Mouse (Mus musculus): ENCODE measurements around the gene Bicral.

Gene Bicral

DNA sequence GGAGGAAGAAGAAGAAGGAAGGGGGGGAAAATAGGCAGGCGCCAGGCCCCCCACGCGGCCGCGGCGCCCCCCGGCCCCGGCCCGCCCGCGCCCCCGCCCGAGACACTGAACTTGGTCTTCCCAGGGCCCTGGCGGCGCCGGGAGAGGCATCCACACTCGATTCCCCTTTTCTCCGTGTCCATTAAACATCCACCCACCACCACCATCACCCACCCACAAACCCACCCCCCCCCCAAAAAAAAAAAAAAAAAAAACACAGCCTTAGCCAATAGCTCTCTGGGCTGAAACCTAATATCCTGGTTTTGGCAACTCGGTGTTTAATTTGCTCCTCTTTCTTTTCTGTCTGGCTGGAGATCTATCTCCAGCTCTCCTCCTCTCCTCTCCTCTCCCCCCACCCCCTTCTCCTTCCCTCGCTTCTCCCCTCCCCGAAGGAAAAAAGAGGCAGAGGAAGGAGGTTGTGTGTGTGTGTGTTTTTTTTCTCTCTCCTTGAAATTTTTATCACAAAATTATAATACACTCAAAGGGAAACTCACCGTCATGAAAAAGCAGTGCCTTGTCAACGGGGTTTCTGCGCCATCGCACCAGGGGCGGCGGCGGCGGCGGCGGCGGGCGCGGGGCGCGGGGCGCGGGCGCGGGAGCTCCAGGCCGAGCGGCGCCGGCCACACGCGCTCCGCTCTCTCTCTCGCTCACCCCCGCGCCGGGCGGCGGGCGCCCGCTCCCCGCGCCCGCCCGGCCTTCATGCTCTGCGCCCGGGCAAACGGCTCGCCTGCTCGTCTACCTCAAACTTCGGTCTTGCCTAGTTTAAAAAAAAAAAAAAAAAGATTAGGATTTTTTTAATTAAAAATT, at the start of gene Bicral:
Bicral (minus strand) TSS at position 580 of the 846 bp plus-strand sequence.
- peak; percentile 31 for DNase-seq (ENCODE audit: low read depth, low spot score)

DNA sequence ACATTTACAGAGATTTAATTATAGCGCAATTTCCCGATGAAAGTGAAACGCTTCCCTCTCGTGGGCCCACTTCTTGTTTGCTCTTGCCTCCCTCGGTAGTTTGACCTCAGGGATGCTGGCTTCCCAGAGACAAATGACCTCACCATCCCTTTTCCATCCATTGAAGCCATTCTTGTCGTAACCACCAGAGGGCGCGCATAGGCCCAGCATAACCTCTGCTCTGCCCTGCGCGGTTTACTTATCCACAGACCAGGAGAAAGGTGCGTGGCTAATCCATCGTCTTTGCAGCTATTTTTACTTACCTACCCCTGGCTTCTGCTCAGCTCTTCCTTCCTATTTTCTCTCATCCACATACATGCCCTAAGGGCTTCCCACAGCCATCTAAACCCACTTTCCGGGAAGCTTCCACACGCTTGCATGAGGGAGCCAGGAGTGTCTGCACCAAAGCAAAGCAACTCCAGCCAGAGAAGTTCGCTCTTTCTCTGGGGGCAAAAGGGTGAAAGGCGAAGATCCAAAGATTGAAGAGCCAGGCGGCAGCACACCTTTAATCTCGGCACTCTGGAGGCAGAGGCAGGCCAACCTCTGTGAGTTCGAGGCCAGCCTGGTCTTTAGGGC, 45.7 kb upstream of the Bicral start:
- peak; percentile 52 for DNase-seq (ENCODE audit: low read depth, low spot score)

DNA sequence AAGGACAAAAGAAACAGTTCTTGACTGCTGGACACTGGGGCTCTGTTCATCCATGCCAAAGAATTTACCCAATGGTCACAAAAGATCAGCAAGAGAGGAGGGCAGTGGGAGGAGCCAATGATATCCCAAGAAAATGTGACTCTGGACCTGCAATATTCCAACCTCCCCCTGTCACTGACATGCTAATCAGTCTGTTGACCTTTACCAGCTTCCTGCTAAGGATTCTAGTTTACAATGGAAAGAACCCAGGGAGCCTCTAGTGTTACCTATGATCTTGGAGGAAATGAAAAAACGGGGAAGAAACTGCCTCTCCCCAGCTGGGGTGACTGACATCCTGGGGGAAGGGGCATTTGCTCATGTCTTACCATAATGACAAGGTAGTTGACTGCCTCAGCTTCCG, 42.7 kb upstream of the Bicral start:
- no peak for DNase-seq (ENCODE audit: low read depth, low spot score)

DNA sequence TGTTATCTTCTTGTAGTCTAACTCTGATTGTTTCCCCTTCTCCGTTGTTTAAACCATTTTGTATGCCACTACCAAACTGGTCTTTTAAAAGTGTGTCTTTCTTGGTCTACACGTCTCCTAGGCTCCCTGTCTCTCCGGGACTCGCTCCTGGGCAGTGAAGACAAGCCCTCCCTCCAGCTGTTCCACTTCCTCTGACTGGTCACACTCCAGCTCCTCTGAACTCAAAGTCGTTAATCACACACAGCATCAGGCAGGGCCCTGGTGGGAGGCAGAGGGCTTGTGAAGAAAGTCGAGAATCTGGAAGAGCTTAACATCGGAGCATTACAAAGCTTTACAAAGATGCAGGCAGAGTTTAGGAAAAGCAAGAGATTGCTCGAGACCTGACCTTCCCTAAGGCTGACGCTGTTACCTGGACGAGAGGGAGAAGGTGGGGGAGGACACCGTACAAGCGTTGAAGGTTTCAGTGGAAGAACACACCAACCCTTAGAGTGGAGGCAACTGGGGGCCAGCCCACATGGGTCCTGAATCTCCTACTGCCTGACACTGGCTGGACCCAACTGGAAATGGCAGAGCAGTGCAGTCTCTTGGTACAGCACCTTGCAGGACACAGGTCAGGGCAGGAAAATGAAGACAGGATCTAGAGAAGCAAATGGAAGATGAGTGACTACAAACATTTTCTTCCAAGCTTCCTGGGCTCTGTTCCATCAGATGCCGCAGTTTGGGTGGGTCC, 39.1 kb upstream of the Bicral start:
- DNase-seq (ENCODE audit: low read depth, low spot score) = no peak

DNA sequence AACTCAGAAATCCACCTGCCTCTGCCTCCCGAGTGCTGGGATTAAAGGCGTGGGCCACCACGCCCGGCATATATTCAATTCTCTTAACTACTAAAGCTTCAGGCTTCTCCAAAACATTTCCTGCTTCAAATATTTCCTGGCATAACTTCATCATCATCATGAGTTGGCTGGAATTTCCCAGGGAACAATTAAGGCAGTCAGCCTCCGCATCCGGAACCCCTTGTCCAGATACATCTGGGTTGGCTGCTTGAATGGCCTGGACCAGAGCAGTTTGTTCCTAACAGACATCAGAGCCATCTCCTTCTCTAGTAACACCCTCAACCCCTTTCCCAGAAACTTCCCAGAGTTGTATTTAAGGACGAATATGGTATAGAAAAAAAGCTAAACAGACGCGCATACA, 37.1 kb upstream of the Bicral start:
- no peak for DNase-seq (ENCODE audit: low read depth, low spot score)

DNA sequence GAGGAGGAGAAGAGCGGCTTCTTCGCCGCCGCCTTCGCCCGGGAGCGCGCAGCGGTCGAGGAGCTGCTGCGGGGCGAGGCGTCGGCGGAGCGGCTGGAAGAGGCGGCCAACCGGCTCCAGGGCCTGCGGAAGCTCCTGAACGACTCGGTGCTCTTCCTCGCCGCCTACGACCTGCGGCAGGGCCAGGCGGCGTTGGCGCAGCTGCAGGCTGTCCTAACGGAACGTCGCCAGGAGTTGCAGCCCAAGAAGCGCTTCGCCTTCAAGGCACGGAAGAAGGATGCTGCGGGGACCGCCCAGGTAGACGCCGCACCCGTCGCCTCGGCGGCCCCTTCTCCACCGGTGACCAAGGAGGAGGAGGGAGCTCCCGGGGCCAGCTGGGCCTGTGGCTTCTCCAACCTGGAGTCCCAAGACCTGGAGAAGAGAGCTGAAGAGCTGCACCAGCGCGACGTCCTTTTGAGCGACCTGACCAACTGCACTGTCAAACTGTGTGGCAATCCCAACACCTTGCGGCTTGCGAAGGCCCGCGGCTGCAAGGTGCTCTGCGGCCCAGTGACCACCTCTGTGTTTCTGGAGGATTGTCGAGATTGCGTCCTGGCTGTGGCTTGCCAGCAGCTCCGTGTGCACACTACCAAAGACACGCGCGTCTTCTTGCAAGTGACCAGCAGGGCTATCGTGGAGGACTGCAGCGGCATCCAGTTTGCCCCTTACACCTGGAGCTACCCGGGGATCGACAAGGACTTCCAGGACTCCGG, 32.7 kb upstream of the Bicral start:
- peak; percentile 48 for DNase-seq (ENCODE audit: low read depth, low spot score)

DNA sequence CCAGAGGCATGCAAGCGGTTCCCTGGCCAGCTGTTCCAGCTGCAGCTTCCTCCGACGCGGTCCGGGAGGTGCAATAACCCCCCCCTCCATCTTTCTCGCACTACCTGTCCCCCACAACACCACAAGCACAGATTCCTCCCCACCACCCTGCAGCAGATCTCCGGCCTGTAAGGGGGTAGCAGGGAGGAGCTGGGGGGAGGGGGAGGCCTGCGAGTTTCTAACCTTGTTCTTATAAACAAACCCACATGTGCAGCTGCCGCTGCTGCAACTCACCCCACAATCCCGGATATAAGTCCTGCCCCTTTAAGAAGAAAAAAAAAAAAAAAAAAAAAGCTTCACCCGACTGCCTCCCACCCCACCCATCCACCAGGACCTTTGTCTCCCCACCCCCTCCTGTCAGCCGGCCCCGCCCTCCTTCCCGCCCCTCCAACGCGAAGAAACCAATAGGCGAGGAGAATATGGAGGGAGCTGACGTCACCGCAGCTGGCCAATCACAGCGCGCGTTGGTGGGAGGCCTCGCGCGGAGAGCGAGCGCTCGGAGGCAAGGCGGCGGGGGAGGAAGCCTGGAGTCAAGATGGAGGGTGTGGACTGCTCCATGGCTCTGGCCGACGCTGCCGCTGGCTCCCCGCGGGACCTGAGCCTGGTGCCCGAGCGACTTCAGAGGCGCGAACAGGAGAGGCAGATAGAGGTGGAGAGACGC, 32.0 kb upstream of the Bicral start, which contains the start of gene Tbcc:
Tbcc (plus strand) TSS at position 569 of the 700 bp plus-strand sequence.
- DNase-seq (ENCODE audit: low read depth, low spot score) = peak; percentile 96

DNA sequence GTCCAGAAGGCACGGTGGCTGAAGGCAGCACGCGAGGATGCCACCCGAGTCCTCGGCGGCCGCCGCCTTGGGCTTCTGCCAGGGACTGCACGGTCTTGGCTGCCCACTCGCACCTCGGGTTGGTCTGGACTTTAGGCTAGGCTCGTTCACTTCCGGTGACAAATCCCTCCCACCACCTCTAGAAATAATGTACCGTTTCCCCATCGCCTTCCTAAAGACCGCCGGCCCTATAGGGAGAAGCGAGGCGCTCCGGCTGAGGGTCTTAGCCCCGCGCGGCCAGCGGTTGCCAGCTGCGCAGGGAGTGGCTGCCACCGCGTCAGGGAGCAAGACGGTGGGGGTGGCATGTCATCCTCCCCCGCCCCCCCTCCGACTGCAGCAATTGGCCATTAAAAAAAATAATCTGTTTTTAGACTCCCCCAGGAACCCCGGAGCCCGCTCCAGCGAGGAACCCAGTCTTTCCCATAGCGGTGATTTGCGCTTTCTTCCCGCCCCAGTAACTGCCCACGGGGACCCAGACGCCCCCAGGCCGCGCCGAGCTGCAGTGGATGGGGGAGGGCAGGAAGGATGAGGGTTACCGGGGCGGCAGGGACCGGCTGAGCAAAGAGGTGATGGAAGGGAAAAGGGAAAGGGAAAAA, 31.3 kb upstream of the Bicral start:
- no peak for DNase-seq (ENCODE audit: low read depth, low spot score)

DNA sequence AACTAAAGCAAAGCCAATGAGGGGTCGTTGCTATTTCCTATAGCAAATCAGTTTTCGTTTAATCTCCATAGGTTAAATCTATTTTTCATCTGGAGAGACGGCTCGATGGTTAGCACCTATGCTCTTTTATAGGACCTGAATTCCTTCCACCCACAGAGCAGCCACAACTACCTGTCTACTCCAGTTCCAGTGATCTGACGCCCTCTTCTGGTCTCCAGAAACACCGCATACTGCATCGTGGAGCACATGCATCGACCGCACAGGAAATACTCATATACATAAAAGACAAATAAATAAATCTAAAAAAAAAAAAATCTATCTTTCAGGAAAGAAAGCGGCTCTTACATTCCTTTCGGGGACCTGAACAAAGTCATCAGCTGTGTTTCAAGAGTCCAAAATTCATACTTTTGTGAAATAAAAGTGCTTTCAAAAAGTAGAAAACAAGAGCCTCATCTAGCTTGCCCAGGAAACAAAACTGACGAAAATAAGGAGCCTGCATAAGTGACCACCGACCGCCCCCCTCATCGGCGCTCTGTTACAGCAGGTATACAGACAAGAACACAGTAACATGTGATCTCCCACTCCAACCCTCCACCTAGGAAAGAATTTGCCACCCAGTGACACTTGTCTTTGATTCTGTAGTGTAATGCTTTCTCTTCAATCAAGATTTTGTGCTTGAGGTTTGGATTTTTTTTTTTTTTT, 30.4 kb upstream of the Bicral start:
- peak; percentile 47 for DNase-seq (ENCODE audit: low read depth, low spot score)

DNA sequence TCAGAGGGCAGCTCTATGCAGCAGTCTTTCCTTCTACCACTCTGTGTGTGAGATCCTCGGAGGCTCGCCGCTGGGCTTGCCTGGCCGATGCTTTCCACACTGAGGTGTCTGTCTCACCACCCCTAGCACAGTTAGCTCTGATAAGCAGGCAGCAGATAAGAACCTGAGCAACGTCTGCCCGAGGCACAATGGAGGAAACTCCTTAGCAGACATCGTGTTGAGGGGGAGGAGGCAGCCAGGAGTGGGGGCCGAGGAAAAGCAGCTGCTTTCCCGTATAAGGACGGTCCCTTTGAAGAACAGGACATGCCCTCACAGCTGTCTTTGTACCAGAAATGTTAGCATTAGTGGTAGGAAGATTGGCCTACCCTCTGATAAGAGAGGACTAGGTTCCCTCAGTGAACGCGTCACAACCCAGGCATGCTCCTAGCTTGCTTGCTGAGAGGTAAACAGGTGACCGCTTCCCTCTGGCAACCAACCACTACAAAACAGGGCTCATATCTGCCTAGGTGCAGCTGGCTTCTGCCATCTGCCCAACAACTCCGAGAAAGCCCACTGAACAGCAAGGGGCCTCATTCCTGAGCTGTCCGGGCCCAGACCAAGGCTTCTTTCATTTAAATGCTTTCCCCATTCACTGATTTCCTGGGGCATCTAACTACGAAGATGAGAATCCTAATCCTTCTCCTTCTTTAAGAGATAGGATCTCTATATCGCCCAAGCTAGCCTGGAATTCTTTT, 27.8 kb upstream of the Bicral start:
- DNase-seq (ENCODE audit: low read depth, low spot score) = no peak

DNA sequence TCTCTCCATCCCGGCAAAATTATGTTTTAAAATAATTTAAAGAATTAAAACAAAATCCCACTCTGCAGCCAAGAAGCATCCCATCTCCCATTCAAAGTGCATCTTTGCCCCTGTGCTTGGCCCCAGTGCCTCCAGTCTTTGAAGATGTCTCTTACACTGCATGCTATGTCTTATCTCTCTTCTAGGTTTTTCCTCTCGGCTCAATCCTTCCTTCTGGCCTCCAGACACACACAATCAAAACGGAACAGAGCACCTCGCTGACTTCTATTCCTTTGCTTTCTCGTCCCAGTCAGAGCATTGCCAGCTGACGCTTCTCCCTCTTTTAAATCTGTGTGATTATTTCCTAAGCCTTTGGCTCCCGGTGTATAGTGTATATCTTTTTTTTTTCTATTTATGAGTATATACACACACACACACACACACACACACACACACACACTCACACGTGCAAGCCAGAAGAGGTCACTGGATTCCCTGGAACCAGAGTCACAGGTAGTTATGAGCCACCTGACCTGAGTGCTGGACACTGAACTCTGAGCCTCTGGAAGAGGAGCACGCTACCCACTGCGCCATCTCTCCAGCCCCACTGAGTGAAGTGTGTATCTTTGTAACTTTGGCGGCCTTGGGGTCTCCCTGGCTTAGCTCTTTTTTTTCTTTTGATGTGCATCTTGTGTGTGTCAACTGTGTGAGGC, 27.1 kb upstream of the Bicral start:
- DNase-seq (ENCODE audit: low read depth, low spot score) = no peak

DNA sequence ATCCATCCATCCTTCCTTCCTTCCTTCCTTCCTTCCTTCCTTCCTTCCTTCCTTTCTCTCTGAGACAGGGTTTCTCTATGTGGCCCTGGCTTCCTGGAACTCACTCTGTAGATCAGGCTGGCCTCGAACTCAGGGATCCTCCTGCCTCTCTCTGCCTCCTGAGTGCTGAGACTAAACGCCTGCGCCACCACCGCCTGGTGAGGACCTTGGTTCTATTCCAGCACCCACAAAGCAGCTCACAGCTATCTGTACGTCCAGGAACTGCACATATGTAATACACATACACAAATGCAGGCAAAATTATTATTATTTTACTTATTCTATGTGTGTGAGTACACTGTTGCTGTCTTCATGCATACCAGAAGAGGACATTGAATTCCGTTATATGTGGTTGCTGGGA, 26.5 kb upstream of the Bicral start:
- DNase-seq (ENCODE audit: low read depth, low spot score) = no peak

DNA sequence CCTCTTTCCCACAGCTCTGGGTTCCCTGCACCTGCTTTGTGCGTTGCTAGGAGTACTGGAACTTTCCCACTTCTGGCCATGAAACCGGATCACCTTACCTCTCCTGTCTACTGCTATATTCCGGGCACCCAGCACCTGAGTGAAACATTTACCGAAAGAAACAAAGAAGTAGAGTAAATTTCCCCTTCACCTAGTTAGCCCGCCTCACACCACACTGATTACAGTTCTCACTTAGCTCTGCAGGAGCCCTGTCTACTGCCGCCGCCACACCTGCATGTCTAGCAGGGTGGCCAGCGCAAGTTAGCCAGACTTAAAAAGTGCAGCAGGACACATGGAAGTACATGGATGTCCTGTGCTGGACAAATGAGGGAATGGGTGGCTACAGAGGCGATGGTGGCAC, 24.8 kb upstream of the Bicral start:
- DNase-seq (ENCODE audit: low read depth, low spot score) = no peak

DNA sequence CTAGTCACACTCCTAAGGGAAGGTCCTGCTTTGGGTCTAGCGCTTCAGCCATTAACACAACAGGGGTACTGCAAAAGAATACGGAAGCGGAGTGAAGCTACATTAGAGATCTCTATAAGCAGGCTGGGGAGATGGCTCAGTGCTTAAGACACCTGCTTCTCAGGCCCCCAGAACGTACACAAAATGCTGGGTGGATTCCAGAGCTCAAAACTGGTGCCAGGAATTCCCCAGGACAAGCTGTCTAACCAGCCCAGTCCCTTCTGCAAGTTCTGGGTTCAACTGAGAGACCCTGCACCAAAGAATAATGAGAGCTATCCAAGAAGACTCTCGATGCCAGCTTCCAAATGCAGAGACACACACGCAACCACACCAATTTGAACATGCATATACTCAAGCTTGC, 23.4 kb upstream of the Bicral start:
- DNase-seq (ENCODE audit: low read depth, low spot score) = no peak

DNA sequence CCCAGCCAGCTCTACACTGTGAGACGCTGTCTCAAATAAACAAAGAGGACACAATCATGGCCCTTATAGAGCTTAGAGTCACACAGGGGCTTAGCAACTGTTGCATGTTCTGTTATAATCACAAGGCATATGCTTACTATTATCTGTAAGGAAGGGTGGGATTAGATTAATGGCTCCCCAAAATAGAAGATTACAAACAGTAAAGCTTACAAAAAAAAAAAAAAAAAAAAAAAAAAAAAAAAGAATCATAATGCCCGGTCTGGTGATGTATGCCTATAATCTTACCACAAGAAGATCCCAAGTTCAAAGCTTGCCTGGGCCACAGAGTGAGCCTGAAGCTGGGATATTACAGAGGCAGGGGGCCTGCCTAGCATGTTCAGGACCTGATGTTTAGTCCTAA, 22.0 kb upstream of the Bicral start:
- DNase-seq (ENCODE audit: low read depth, low spot score) = no peak

DNA sequence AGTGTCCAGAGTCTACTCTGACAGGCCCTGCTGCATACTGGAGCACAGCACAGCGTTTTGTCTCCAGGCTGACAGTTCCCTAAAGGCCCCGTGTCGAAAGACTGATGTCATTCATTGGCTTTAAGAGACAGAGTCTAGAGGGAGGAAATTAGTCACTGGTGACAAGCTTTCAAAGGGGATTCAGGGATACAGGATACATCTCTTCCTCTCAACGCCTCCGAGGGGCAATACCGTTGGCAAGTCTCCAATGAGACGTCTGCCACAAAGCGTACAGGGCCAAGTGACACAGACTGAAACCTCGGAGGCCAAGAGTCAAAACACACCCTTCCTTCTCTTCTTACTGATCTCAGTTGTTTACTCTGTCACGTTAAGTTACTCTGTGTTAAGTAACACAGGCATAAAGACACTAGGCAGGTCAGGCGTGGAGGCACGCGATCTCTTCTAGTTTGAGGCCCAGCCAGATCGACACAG, 21.6 kb upstream of the Bicral start:
- DNase-seq (ENCODE audit: low read depth, low spot score) = no peak

DNA sequence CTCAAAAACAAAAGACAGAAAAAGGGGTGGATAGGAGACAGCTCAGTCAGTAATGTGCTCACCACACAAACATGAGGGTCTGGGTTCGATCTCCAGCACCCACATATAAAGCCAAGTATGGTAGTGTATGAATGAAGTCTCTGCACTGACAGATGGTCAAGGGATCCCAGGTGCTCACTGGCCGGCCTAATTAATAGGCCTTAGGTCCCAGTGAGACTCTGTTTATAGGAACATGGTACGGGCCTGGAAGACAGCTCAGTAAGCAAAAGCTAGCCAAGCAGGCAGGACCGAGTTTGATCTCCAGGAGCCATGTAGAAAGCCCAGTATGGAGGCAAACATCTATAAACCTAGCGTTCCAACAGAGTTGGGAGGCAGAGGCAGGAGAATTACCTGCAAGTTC, 18.8 kb upstream of the Bicral start:
- no peak for DNase-seq (ENCODE audit: low read depth, low spot score)

DNA sequence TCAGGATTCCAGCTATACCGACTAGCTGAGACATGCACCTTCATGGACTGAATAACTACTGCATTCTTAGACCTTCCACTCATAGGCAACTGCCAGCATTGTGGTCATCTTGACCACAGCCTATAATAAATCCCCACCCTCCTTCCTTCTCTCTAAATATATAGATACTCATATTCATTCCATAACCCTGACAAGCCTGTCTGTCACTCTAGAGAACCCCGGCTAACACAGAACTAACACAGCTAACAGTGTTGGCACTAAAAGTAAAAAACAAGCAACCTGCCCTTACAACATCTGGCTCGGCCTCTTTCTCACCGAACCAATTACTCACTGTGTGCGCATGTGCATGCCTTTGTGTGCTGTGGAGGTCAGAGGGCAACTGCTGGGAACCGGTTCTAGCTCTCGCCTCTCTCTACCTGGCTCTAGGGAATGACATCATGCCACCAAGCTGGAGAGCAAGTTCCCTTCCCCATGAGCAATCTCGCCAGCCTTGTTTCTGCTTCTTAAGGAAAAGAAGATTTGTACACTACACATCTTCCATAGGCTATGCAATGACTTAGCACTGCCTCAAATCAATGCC, 18.2 kb upstream of the Bicral start:
- no peak for DNase-seq (ENCODE audit: low read depth, low spot score)

Data from c-Kit-negative CD71-positive TER-119-positive erythroid progenitor cells, embryonic 14.5 days (primary cell).